In the genomic region with DNA sequence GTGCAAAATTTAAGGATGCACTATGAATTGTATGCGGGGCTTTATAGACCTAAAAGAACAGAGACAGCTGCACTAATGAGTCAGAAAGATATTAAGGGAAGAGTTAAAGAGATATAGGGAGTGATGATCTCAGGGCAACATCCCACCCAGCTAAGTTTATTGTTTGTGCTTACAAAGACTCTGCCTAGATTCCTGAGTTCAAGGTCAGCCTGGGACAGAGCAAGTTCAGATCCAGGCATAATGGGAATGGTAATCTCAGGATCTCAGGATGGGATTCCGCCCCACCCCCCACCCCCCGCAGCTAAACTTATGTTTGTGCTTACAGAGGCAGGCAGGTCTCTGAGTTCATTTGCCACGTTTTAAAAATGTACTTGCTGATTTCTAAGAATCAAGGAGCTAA, we compare ENCODE assay signal across 22 mouse cellular contexts. TPM values are rescaled to one million over a fixed set of nuclear protein-coding genes. Genes with fewer than 3 reads are reported as not detected.
A peak's percentile ranks its signal among the peaks of the same experiment; 100 is the strongest.
DNase-seq lines count a peak whose midpoint lies in the region; ATAC-seq lines count a peak whose summit lies in the region.
"Had no signal": no experiment of that assay in that cellular context is flagged by ENCODE, and none has a peak within 500 bp of the region (broad histone marks: within the 10 kb centered on the region; RNA-seq: fewer than 3 reads in every experiment).

No protein-coding gene starts in this region.

- no peaks in the 10 kb centered on the region for H3K27me3 ChIP-seq in heart, embryonic 11.5 days (ENCODE audit: control insufficient read depth, insufficient read depth, low read length)
- H3K27me3 ChIP-seq in heart, embryonic 15.5 days = no peaks in the 10 kb centered on the region
- H3K27me3 ChIP-seq in lung, embryonic 16.5 days (ENCODE audit: control insufficient read depth, insufficient read depth, low read depth, low read length) = no peaks in the 10 kb centered on the region
- H3K27me3 ChIP-seq: embryonic facial prominence, embryonic 13.5 days; hindbrain, embryonic 12.5 days had no signal

- ATAC-seq in heart, embryonic 11.5 days (replicated peaks; ENCODE audit: insufficient number of reproducible peaks, low FRiP score, low TSS enrichment) = no peak
- ATAC-seq in heart, embryonic 15.5 days (replicated peaks; ENCODE audit: insufficient number of reproducible peaks, insufficient read depth, low FRiP score, low read depth) = no peak
- ATAC-seq in lung, embryonic 16.5 days (ENCODE audit: low read depth) = no peak
- ATAC-seq: forebrain, embryonic 16.5 days; hindbrain, embryonic 16.5 days; Patski had no signal

- no peak overlapping the region for H3K9ac ChIP-seq in heart, embryonic 11.5 days (ENCODE audit: low read depth, low read length)
- no peak overlapping the region for H3K9ac ChIP-seq in heart, embryonic 15.5 days
- no peak overlapping the region for H3K9ac ChIP-seq in lung, embryonic 16.5 days (ENCODE audit: low read length)
- H3K9ac ChIP-seq: embryonic facial prominence, embryonic 13.5 days; forebrain, embryonic 12.5 days; hindbrain, embryonic 12.5 days had no signal

- no peak overlapping the region for H3K4me3 ChIP-seq in heart, embryonic 11.5 days (ENCODE audit: low read depth, low read length)
- no peak overlapping the region for H3K4me3 ChIP-seq in heart, embryonic 15.5 days
- no peak overlapping the region for H3K4me3 ChIP-seq in lung, embryonic 16.5 days (ENCODE audit: low read length)
- H3K4me3 ChIP-seq: embryonic facial prominence, embryonic 13.5 days; forebrain, embryonic 12.5 days; hindbrain, embryonic 12.5 days had no signal

- H3K4me2 ChIP-seq in heart, embryonic 11.5 days = no peak overlapping the region
- no peak overlapping the region for H3K4me2 ChIP-seq in heart, embryonic 15.5 days
- H3K4me2 ChIP-seq in lung, embryonic 16.5 days (ENCODE audit: low read depth, low read length) = no peak overlapping the region
- H3K4me2 ChIP-seq: embryonic facial prominence, embryonic 13.5 days; forebrain, embryonic 12.5 days; hindbrain, embryonic 12.5 days had no signal

- 83% methylated on average over 4 of the region's 4 CpGs for WGBS in heart, embryonic 11.5 days (ENCODE audit: insufficient replicate concordance)
- WGBS in heart, embryonic 15.5 days = 88% methylated on average over 4 of the region's 4 CpGs
- WGBS in lung, embryonic 16.5 days = 84% methylated on average over 4 of the region's 4 CpGs

- no peak for DNase-seq in heart, postnatal 25 days (ENCODE audit: low spot score)
- no peak for DNase-seq in heart, postnatal 36 days
- DNase-seq in lung, postnatal 4 days = no peak
- peak; percentile 22 for DNase-seq in induced T-regulatory cell, adult 2 months (ENCODE audit: low read depth)
- no peak for DNase-seq in cerebellum, postnatal 25 days
- DNase-seq: adrenal gland, postnatal 10 days; cerebellum, adult 11 months; cerebellum, adult 8-10 months; cerebellum, postnatal 14 days; gastrocnemius, postnatal 10 days; heart, postnatal 10 days; kidney, adult 11 months; kidney, adult 9 months had no signal

- H3K27ac ChIP-seq in heart, embryonic 11.5 days (ENCODE audit: low read depth, low read length) = peak overlapping the region; percentile 76; the same call in 1 of the 2 replicates
- peak overlapping the region; percentile 94 for H3K27ac ChIP-seq in heart, embryonic 15.5 days
- H3K27ac ChIP-seq in lung, embryonic 16.5 days (ENCODE audit: low read length) = peak overlapping the region; percentile 84; the same call in 1 of the 2 replicates
- H3K27ac ChIP-seq: embryonic facial prominence, embryonic 13.5 days; forebrain, embryonic 12.5 days; hindbrain, embryonic 12.5 days had no signal

- peaks cover 25% of the 10 kb centered on the region for H3K4me1 ChIP-seq in heart, embryonic 11.5 days (ENCODE audit: control insufficient read depth, insufficient read depth, low read length)
- peaks cover 50% of the 10 kb centered on the region for H3K4me1 ChIP-seq in heart, embryonic 15.5 days (replicated peaks)
- H3K4me1 ChIP-seq in lung, embryonic 16.5 days (replicated peaks; ENCODE audit: control insufficient read depth, insufficient read depth, low read length) = peaks cover 15% of the 10 kb centered on the region

- intact Hi-C loops in heart, postnatal 25 days (cut with DNase I) = no loop called here
- intact Hi-C loops in heart, postnatal 36 days (cut with DNase I) = no loop called here

- peaks cover 5% of the 10 kb centered on the region; the same call in 1 of the 2 replicates for H3K9me3 ChIP-seq in heart, embryonic 11.5 days (replicated peaks; ENCODE audit: control insufficient read depth, low read length)
- H3K9me3 ChIP-seq in heart, embryonic 15.5 days (replicated peaks) = no peaks in the 10 kb centered on the region
- peaks cover 3% of the 10 kb centered on the region; the same call in 1 of the 2 replicates for H3K9me3 ChIP-seq in lung, embryonic 16.5 days (ENCODE audit: control insufficient read depth, low read length)
- H3K9me3 ChIP-seq: embryonic facial prominence, embryonic 13.5 days had no signal

- no peaks in the 10 kb centered on the region for H3K36me3 ChIP-seq in heart, embryonic 11.5 days (ENCODE audit: control insufficient read depth, insufficient read depth, low read length)
- no peaks in the 10 kb centered on the region for H3K36me3 ChIP-seq in heart, embryonic 15.5 days
- H3K36me3 ChIP-seq in lung, embryonic 16.5 days (ENCODE audit: control insufficient read depth, insufficient read depth, low read length) = no peaks in the 10 kb centered on the region
- H3K36me3 ChIP-seq: embryonic facial prominence, embryonic 13.5 days; forebrain, embryonic 12.5 days; hindbrain, embryonic 12.5 days had no signal

RNA-seq across cellular contexts. Expression of gene Hopx, which starts 13.9 kb away (rescaled TPM):
- 13.0 and 19.7 TPM in 2 replicates for polyA plus RNA-seq in heart, embryonic 11.5 days (2014; fragmentation: Nextera tagmentation; extraction: Ambion mirVana)
- total RNA-seq in heart, postnatal 25 days (2021) = 100 to 1,000 TPM; 402 to 442 TPM
- polyA plus RNA-seq in heart, embryonic 15.5 days (2015; fragmentation: Nextera tagmentation; extraction: Ambion mirVana) = 16.0 and 23.6 TPM in 2 replicates
- total RNA-seq in heart, postnatal 36 days (2021) = 100 to 1,000 TPM; 405 to 444 TPM
- 13.6 and 18.1 TPM in 2 replicates for polyA plus RNA-seq in lung, embryonic 16.5 days (2015; fragmentation: Nextera tagmentation; extraction: Ambion mirVana)
- polyA plus RNA-seq: Patski had no signal
